Mouse (Mus musculus) megakaryocyte progenitor cell, adult 5-6 weeks (primary cell): ENCODE data around the gene Galr3. TPM values are rescaled to one million over a fixed set of nuclear protein-coding genes. Genes with fewer than 3 reads are reported as not detected.
A peak's percentile ranks its signal among the peaks of the same experiment; 100 is the strongest.
"Not testable (repeated sequence)": the region's sequence is repeated elsewhere in the genome, so short reads cannot be mapped to it uniquely, and the experiment has no call there.

Experiments
- ATAC-seq: replicated peaks from 2 replicates; pipeline ENCODE4 v1.8.0; 2016; ENCODE audit warnings: mild to moderate bottlenecking, moderate TSS enrichment, inconsistent platforms; ENCODE audit not compliant: poor library complexity
- total RNA-seq, 2 experiments: library from RNA; stranded (forward) in 1 of 2; stranded (reverse) in 1 of 2; fragments of 157-497, 149-512 nt in 1 of 2; fragments of 200-1000 nt in 1 of 2; gene quantifications; 2 replicates each; pipeline versions ENCODE4 v1.2.3 to v1.2.4; 2015 to 2017

The Galr3 gene
- total RNA-seq (2015), result 0.15 and 0.69 TPM in 2 replicates
- total RNA-seq (2017), result 0.29 and 0.91 TPM in 2 replicates

- ATAC-seq, result no peak
These were observed at the start of gene Galr3 for GRCm38 (mm10) chr15:79041585-79041984. Gene Galr3, plus strand, starts transcription at chr15:79041885.

GRCm38 (mm10) chr15:78992235-78992634 lies 49.5 kb upstream of the Galr3 start:
- ATAC-seq, result no peak

GRCm38 (mm10) chr15:78992925-78993324 lies 48.8 kb upstream of the Galr3 start:
- no peak for ATAC-seq

- ATAC-seq, result 0 out of 2 replicates have a peak, but pooled peaks have one; percentile 17
These were observed 45.8 kb upstream of the Galr3 start for GRCm38 (mm10) chr15:78995916-78996315.

GRCm38 (mm10) chr15:78996663-78997062 lies 45.0 kb upstream of the Galr3 start:
- peak; percentile 64 for ATAC-seq

GRCm38 (mm10) chr15:78998348-78998747 lies 43.3 kb upstream of the Galr3 start:
- no peak for ATAC-seq

GRCm38 (mm10) chr15:78999586-78999985 lies 42.1 kb upstream of the Galr3 start:
- ATAC-seq, result no peak

- no peak for ATAC-seq
These were observed 41.3 kb upstream of the Galr3 start for GRCm38 (mm10) chr15:79000357-79000791.

- ATAC-seq, result no peak
These were observed 40.1 kb upstream of the Galr3 start for GRCm38 (mm10) chr15:79001559-79001958.

- ATAC-seq, result no peak
These were observed 39.6 kb upstream of the Galr3 start for GRCm38 (mm10) chr15:79002036-79002435.

GRCm38 (mm10) chr15:79003079-79003478 lies 38.6 kb upstream of the Galr3 start:
- ATAC-seq, result no peak

- ATAC-seq, result no peak
These were observed 36.1 kb upstream of the Galr3 start for GRCm38 (mm10) chr15:79005581-79005980.

- ATAC-seq, result no peak
These were observed 35.0 kb upstream of the Galr3 start for GRCm38 (mm10) chr15:79006638-79007037.

- no peak for ATAC-seq
These were observed 34.6 kb upstream of the Galr3 start for GRCm38 (mm10) chr15:79007059-79007458.

GRCm38 (mm10) chr15:79007836-79008235 lies 33.8 kb upstream of the Galr3 start:
- ATAC-seq, result not testable (repeated sequence)

- no peak for ATAC-seq
These were observed 32.0 kb upstream of the Galr3 start for GRCm38 (mm10) chr15:79009734-79010133.

- ATAC-seq, result no peak
These were observed 30.1 kb upstream of the Galr3 start for GRCm38 (mm10) chr15:79011550-79011949.

GRCm38 (mm10) chr15:79013382-79013781 lies 28.3 kb upstream of the Galr3 start:
- no peak for ATAC-seq

GRCm38 (mm10) chr15:79018191-79018590 lies 23.5 kb upstream of the Galr3 start:
- no peak for ATAC-seq

- no peak for ATAC-seq
These were observed 22.8 kb upstream of the Galr3 start for GRCm38 (mm10) chr15:79018886-79019285.

GRCm38 (mm10) chr15:79022671-79023230 lies 18.9 kb upstream of the Galr3 start:
- ATAC-seq, result no peak

GRCm38 (mm10) chr15:79023366-79023765 lies 18.3 kb upstream of the Galr3 start:
- ATAC-seq, result no peak

- no peak for ATAC-seq
These were observed 15.9 kb upstream of the Galr3 start for GRCm38 (mm10) chr15:79025687-79026308.
